Mouse (Mus musculus) brown adipose tissue, adult 24 weeks (tissue): ENCODE data around the gene Ncam1. TPM values are rescaled to one million over a fixed set of nuclear protein-coding genes. Genes with fewer than 3 reads are reported as not detected.

Source experiments
- H3K27ac ChIP-seq: fragments of 200-500 bp; replicated peaks from 2 replicates; pipeline ENCODE4 v1.5.1; 2012; ENCODE audit warnings: low read depth, mild to moderate bottlenecking, low read length
- H3K4me1 ChIP-seq: fragments of 200-500 bp; 2 replicates; pipeline ENCODE4 v1.6.1; 2012; ENCODE audit warnings: low read length, mixed read lengths; ENCODE audit not compliant: control insufficient read depth, insufficient read depth, insufficient read length
- H3K4me3 ChIP-seq: fragments of 200-500 bp; 2 replicates; pipeline ENCODE4 v1.5.1; 2012; ENCODE audit warnings: low read depth, mild to moderate bottlenecking, low read length, moderate library complexity; ENCODE audit not compliant: insufficient read depth
- polyA plus RNA-seq: library from polyadenylated mRNA; stranded (reverse); fragments of >200 nt; gene quantifications from 2 replicates; pipeline ENCODE4 v1.2.4, GENCODE M21; 2012; ENCODE audit not compliant: missing spikeins, insufficient read depth, insufficient read length

Ncam1 gene
- polyA plus RNA-seq, 1 experiment, result 0.32 TPM

- H3K4me3 ChIP-seq, result no peak overlapping the region
- no peak overlapping the region for H3K27ac ChIP-seq
- H3K4me1 ChIP-seq, result no peaks in the 10 kb centered on the region
These were observed 21.6 kb downstream of the Ncam1 start for GRCm38 (mm10) chr9:49777015-49777637.

- Histone ChIP-seq H3K4me1 (no peaks in the 10 kb centered on the region), H3K4me3 (no peak overlapping the region), H3K27ac (no peak overlapping the region)
These were observed 32.1 kb downstream of the Ncam1 start for GRCm38 (mm10) chr9:49766634-49767033.

GRCm38 (mm10) chr9:49760571-49760970 is 38.2 kb downstream of the Ncam1 start:
- H3K4me1 ChIP-seq, result no peaks in the 10 kb centered on the region
- H3K27ac ChIP-seq, result no peak overlapping the region
- H3K4me3 ChIP-seq, result no peak overlapping the region

GRCm38 (mm10) chr9:49758436-49758835 is 40.3 kb downstream of the Ncam1 start:
- Histone ChIP-seq H3K27ac (no peak overlapping the region), H3K4me1 (no peaks in the 10 kb centered on the region), H3K4me3 (no peak overlapping the region)

GRCm38 (mm10) chr9:49757986-49758385 is 40.7 kb downstream of the Ncam1 start:
- no peak overlapping the region for H3K4me3 ChIP-seq
- H3K27ac ChIP-seq, result no peak overlapping the region
- H3K4me1 ChIP-seq, result no peaks in the 10 kb centered on the region

- H3K4me1 ChIP-seq, result no peaks in the 10 kb centered on the region
- no peak overlapping the region for H3K4me3 ChIP-seq
- H3K27ac ChIP-seq, result no peak overlapping the region
These were observed 41.1 kb downstream of the Ncam1 start for GRCm38 (mm10) chr9:49757582-49757981.

- no peak overlapping the region for H3K4me3 ChIP-seq
- no peaks in the 10 kb centered on the region for H3K4me1 ChIP-seq
- no peak overlapping the region for H3K27ac ChIP-seq
These were observed 42.0 kb downstream of the Ncam1 start for GRCm38 (mm10) chr9:49756725-49757124.

- Histone ChIP-seq H3K4me1 (no peaks in the 10 kb centered on the region), H3K27ac (no peak overlapping the region), H3K4me3 (no peak overlapping the region)
These were observed 43.5 kb downstream of the Ncam1 start for GRCm38 (mm10) chr9:49755214-49755613.

GRCm38 (mm10) chr9:49751466-49751865 is 47.3 kb downstream of the Ncam1 start:
- Histone ChIP-seq H3K4me3 (no peak overlapping the region), H3K27ac (no peak overlapping the region), H3K4me1 (no peaks in the 10 kb centered on the region)

- H3K27ac ChIP-seq, result no peak overlapping the region
- no peak overlapping the region for H3K4me3 ChIP-seq
- no peaks in the 10 kb centered on the region for H3K4me1 ChIP-seq
These were observed 52.5 kb downstream of the Ncam1 start for GRCm38 (mm10) chr9:49746176-49746575.

- H3K4me1 ChIP-seq, result no peaks in the 10 kb centered on the region
- no peak overlapping the region for H3K27ac ChIP-seq
- no peak overlapping the region for H3K4me3 ChIP-seq
These were observed 53.0 kb downstream of the Ncam1 start for GRCm38 (mm10) chr9:49745696-49746095.

GRCm38 (mm10) chr9:49744286-49744685 is 54.4 kb downstream of the Ncam1 start:
- no peaks in the 10 kb centered on the region for H3K4me1 ChIP-seq
- no peak overlapping the region for H3K4me3 ChIP-seq
- no peak overlapping the region for H3K27ac ChIP-seq

GRCm38 (mm10) chr9:49739935-49740334 is 58.8 kb downstream of the Ncam1 start:
- no peak overlapping the region for H3K27ac ChIP-seq
- no peak overlapping the region for H3K4me3 ChIP-seq
- no peaks in the 10 kb centered on the region for H3K4me1 ChIP-seq

- Histone ChIP-seq H3K27ac (no peak overlapping the region), H3K4me1 (no peaks in the 10 kb centered on the region), H3K4me3 (no peak overlapping the region)
These were observed 60.2 kb downstream of the Ncam1 start for GRCm38 (mm10) chr9:49738546-49738945.

- Histone ChIP-seq H3K4me1 (no peaks in the 10 kb centered on the region), H3K27ac (no peak overlapping the region), H3K4me3 (no peak overlapping the region)
These were observed 61.6 kb downstream of the Ncam1 start for GRCm38 (mm10) chr9:49737166-49737565.

- Histone ChIP-seq H3K27ac (no peak overlapping the region), H3K4me1 (no peaks in the 10 kb centered on the region), H3K4me3 (no peak overlapping the region)
These were observed 64.2 kb downstream of the Ncam1 start for GRCm38 (mm10) chr9:49734348-49735007.
